Mouse (Mus musculus): ENCODE data around the gene Olfr1249.

- TF ChIP-seq POLR2A (IDR thresholded peaks at IDR 0.05; ENCODE audit: extremely low read depth, insufficient read depth, low read length) (no peak), CTCF (IDR thresholded peaks at IDR 0.05; ENCODE audit: low read depth, low read length) (no peak)
Observed at GRCm38 (mm10) chr2:89614030-89614429, 20.8 kb downstream of the Olfr1249 start, which contains the start of gene Olfr1247.
